Mouse (Mus musculus) erythroblast, adult 5-6 weeks (primary cell): Measurements from ENCODE around the gene AW011738. TPM values are rescaled to one million over a fixed set of nuclear protein-coding genes. Genes with fewer than 3 reads are reported as not detected.

Experiments
- ATAC-seq: replicated peaks from 2 replicates; pipeline ENCODE4 v1.8.0; 2016; ENCODE audit warnings: moderate number of reproducible peaks, mild to moderate bottlenecking, moderate TSS enrichment, inconsistent platforms; ENCODE audit not compliant: poor library complexity, low FRiP score, severe bottlenecking
- total RNA-seq, 2 experiments: library from RNA; stranded (forward) in 1 of 2; stranded (reverse) in 1 of 2; fragments of 150-400 nt in 1 of 2; fragments of 200-764, 138-1000 nt in 1 of 2; gene quantifications; 2 replicates each; pipeline versions ENCODE4 v1.2.3 to v1.2.4; 2015 to 2017; ENCODE audit warnings: low replicate concordance in 2 of 2

AW011738 gene
- total RNA-seq (2015; ENCODE audit: low replicate concordance) (8.3 and 18.6 TPM in 2 replicates), total RNA-seq (2017; ENCODE audit: low replicate concordance) (29.9 and 35.8 TPM in 2 replicates)

- ATAC-seq = peak; percentile 73
These were observed at the start of gene AW011738 for GRCm38 (mm10) chr4:156203001-156203412. TSS of gene AW011738 (plus strand) at chr4:156203304.

GRCm38 (mm10) chr4:156154771-156155170 lies 48.3 kb upstream of the AW011738 start:
- ATAC-seq = no peak

DNA sequence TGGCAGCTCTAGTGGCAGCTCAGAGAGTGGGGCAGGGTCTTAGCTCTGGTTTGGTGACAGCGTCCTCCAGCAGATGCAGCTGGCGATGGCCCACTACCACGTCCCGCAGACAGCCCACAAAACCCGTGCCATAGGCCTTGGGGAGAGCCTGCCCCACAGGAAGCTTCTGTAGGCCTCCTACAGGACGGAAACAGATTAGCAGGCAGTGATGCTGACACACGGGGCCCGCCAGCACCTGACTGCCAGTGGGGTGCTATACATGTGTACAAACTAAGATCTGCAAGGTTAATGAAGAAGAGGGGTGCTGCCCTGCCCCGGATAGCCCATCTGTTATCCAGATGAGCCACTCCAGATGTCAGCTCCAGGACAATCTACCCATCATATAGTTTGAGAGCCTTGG lies 36.6 kb upstream of the AW011738 start:
- peak; percentile 58 for ATAC-seq

- no peak for ATAC-seq
These were observed 34.5 kb upstream of the AW011738 start for GRCm38 (mm10) chr4:156168611-156169010.

DNA sequence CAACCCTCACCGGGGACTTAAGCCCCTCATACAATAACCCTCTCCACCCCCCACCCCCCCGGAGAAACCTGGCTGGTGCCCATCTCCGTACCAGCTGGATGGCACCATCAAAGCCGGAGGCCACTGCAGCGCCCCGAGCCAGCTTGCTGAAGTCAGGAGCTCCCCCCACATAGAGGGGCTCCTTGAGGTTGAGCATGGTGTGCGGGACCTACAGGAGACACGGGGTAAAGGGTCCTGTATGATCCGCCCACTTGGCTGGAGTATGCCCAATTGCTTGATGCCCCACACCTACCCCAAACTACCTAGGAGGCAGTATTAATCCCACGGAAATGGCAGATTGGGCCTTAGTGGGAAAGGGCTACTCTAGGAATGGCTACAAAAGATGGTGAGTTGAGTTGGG lies 34.0 kb upstream of the AW011738 start:
- no peak for ATAC-seq

GRCm38 (mm10) chr4:156171828-156172227 lies 31.3 kb upstream of the AW011738 start:
- no peak for ATAC-seq

GRCm38 (mm10) chr4:156177630-156178029 lies 25.5 kb upstream of the AW011738 start:
- ATAC-seq = no peak

- ATAC-seq = no peak
These were observed 19.4 kb upstream of the AW011738 start for GRCm38 (mm10) chr4:156183747-156184146.

- ATAC-seq = no peak
These were observed 18.7 kb upstream of the AW011738 start for GRCm38 (mm10) chr4:156184291-156184954.

- no peak for ATAC-seq
These were observed 17.6 kb upstream of the AW011738 start for GRCm38 (mm10) chr4:156185456-156185949.

DNA sequence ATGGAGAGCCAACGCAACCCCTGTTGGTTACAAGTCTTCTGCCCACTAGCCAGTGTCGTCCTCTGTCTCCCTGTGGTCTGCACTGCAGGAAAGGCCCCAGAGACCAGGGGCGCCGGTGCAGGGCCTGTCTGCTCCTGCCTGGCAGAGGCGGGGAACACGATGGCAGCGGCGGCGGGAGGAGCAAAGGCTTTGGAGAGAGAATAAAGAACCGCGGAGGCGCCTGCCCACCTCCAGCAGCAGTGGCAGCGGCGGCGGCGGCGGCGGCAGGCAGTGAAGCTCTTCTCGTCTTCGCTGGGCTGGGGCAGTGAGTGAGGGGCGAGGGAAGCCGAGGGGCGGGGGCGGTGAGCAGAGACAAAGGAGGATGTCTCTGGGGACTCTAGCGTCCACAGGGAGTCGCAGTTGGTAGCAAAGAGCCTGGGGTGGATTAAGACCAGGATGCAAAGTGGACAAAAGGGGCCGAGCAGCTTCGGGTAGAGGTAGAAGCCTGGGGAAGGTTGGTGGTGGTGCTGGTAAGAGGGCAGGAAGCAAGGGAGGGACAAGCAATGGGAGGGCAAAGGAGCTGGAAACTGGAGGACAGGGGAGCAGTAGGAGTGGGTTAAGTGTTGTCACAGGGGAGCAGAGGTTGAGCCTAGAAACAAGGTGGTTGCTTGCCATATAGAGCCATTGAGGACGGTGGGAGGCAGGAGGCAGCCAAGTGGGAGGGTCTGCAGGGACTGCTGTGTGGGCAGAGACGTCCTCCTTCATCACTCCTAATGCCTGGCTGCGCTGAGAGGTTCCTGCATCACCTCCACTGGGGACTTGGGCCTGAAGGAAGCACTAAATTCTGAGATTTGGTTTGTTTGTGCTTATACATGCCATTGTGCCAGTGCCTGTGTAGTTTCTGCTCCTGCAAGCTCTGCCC lies 16.9 kb upstream of the AW011738 start:
- 0 out of 2 replicates have a peak, but pooled peaks have one; percentile 13 for ATAC-seq

GRCm38 (mm10) chr4:156188162-156188810 lies 14.8 kb upstream of the AW011738 start:
- ATAC-seq = no peak

GRCm38 (mm10) chr4:156188811-156189323 lies 14.2 kb upstream of the AW011738 start:
- no peak for ATAC-seq

DNA sequence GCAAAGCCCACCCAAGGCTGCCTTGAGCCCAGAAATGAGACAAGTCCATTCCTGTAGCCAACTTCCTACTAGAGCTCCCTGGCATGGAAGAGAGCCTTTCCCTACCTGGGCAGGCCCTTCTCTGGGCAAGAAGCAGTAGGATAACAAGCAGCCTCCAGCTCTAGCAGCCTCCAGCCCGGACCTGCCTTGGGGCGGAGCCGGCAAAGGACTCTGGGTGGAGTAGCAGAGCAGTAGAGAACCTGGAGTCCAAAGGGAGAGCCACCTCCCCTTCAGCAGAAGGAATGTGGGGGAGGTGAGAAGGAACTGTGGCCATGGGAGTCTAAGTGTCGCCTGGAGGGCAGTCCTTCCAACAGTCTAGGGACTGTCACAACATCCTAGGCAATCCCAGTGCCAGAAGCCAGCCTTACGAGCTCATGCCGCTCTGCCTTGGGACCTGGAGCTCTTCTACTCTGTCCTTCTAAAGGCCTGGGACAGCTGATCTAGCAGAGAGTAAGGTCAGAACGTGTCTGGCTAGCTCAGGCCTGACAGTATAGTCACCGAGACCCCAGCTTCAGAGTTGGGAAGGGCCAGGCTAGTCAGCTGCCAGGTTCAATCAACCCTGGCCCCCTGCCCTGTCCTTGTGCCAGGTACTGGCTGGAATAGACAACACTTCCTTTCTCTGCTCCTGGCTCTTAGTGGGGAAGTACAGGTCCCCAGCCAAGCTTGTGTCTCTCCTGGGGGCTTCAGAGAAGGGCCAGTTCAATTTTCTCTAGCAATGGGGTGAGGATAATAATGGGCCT lies 10.5 kb upstream of the AW011738 start:
- peak; percentile 57 for ATAC-seq

- ATAC-seq = no peak
These were observed 9.9 kb upstream of the AW011738 start for GRCm38 (mm10) chr4:156193200-156193590.

DNA sequence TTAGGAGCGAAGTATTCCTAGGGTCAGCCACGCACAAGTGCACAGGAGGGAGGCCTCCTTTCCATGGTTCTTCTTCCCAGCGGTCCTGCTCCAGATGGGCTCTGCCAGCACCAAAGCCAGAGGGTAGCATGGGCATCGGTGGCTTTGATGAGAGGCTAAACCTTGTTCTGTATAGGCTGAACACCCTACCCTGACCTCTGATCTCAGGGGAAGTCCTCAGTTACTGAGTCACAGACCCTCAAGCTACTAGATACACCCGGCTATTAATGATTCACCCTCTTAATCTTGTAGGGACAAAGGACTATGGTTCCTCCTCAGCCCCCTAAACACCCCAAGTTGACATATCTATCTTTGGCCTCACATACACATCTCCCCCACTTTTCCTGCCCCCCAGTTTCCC lies 9.2 kb upstream of the AW011738 start:
- no peak for ATAC-seq

GRCm38 (mm10) chr4:156194346-156194745 lies 8.8 kb upstream of the AW011738 start:
- no peak for ATAC-seq

DNA sequence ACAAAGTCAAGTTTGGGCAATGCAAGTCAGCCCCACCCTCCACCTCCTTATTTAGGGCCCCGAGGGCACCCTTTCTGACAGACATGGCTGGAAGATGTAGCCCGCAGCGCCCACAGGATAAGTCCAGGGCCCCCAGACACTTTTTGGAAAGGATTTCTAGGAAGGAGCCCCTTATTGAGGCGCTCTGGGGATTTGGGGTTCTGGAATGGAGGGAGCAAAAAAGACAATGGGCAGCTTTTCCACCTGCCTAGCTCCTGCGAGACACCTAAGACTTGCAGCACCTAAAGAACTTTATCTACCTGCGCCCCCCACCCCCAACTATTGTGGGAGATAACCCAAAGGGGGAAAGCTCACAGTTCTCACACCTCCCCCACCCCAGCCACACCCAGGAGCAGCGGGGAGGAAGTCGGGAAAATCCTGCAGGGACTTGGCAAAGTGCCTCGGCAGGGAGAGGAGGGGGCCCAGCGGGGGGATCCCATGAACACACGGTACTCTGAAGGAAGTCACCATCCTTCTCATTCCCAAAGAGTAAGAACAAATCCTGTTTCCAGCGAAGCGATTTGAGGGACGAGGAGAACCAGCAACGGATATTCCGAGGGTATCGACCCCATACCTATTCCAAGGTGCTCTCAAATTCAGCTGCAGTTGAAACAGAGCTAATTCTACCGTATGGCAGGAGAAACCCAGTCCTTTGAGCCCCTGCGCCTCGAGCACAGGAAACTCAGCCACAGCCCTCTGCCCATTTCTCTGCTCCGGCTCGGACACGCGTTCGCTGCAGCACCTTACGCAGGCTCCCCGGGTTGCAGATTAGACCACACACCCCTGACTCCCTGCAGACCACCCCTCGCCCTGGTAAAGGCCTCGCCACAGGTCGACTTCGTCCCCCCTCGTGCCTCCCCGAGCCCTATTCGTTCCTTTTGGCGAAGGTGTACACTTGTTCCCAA lies 6.9 kb upstream of the AW011738 start:
- no peak for ATAC-seq
